23 mouse cellular contexts compared by ENCODE assay signal in genomic region chr19:4226779-4227178, GRCm38 (mm10). TPM values are rescaled to one million over a fixed set of nuclear protein-coding genes. Genes with fewer than 3 reads are reported as not detected.
DNase-seq lines count a peak whose midpoint lies in the region; ATAC-seq lines count a peak whose summit lies in the region.
"Had no signal": no experiment of that assay in that cellular context is flagged by ENCODE, and none has a peak within 500 bp of the region (broad histone marks: within the 10 kb centered on the region; RNA-seq: fewer than 3 reads in every experiment).

No protein-coding gene starts in this region.

- H3K36me3 ChIP-seq in neural tube, embryonic 12.5 days = no peaks in the 10 kb centered on the region
- H3K36me3 ChIP-seq in neural tube, embryonic 15.5 days = no peaks in the 10 kb centered on the region
- H3K36me3 ChIP-seq: G1E; heart, embryonic 12.5 days; hindbrain, embryonic 15.5 days had no signal

- 0 out of 2 replicates have a peak, but pooled peaks cover 6% of the 10 kb centered on the region for H3K4me1 ChIP-seq in neural tube, embryonic 12.5 days
- peaks cover 12% of the 10 kb centered on the region for H3K4me1 ChIP-seq in neural tube, embryonic 15.5 days

- peak; percentile 20 for DNase-seq in thymus, postnatal 4 days
- DNase-seq in thymus, adult 18-20 months = no peak
- DNase-seq in naive thymus-derived CD4-positive, alpha-beta T cell, adult 2 months (ENCODE audit: low read depth) = peak; percentile 47
- no peak for DNase-seq in c-Kit-positive CD71-positive TER-119-positive erythroid progenitor cells, embryonic 14.5 days (ENCODE audit: low spot score)
- DNase-seq in right cerebral cortex, postnatal 25 days = no peak
- DNase-seq: adrenal gland, postnatal 10 days; cerebellum, adult 18-20 months; cerebellum, postnatal 10 days; forebrain, postnatal 0 days; gastrocnemius, postnatal 14 days; heart, postnatal 36 days had no signal

- 0 out of 2 replicates have a peak overlapping the region, but pooled peaks have one; percentile 8 for H3K9ac ChIP-seq in neural tube, embryonic 12.5 days
- H3K9ac ChIP-seq in neural tube, embryonic 15.5 days (replicated peaks) = no peak overlapping the region
- H3K9ac ChIP-seq: forebrain, embryonic 13.5 days; forebrain, postnatal 0 days; heart, embryonic 12.5 days; hindbrain, embryonic 15.5 days had no signal

- 87% methylated on average over 7 of the region's 7 CpGs for WGBS in neural tube, embryonic 12.5 days
- WGBS in neural tube, embryonic 15.5 days = 92% methylated on average over 7 of the region's 7 CpGs

- no peak for ATAC-seq in neural tube, embryonic 12.5 days (ENCODE audit: low FRiP score, low read depth)
- ATAC-seq in neural tube, embryonic 15.5 days (ENCODE audit: low FRiP score) = no peak
- ATAC-seq: CD4-positive, CD25-positive, alpha-beta regulatory T cell, adult 4 months; forebrain, embryonic 13.5 days; forebrain, postnatal 0 days had no signal

- no peaks in the 10 kb centered on the region for H3K9me3 ChIP-seq in neural tube, embryonic 12.5 days
- no peaks in the 10 kb centered on the region for H3K9me3 ChIP-seq in neural tube, embryonic 15.5 days (replicated peaks)
- H3K9me3 ChIP-seq: embryonic facial prominence, embryonic 10.5 days; forebrain, embryonic 13.5 days; G1E; heart, embryonic 12.5 days; hindbrain, embryonic 15.5 days had no signal

- H3K27me3 ChIP-seq in neural tube, embryonic 12.5 days (replicated peaks) = peaks cover 9% of the 10 kb centered on the region
- H3K27me3 ChIP-seq in neural tube, embryonic 15.5 days (replicated peaks) = peaks cover 24% of the 10 kb centered on the region

- H3K4me3 ChIP-seq in neural tube, embryonic 12.5 days = no peak overlapping the region
- H3K4me3 ChIP-seq in neural tube, embryonic 15.5 days (replicated peaks) = no peak overlapping the region
- H3K4me3 ChIP-seq: embryonic facial prominence, embryonic 10.5 days; forebrain, embryonic 13.5 days; heart, embryonic 12.5 days; hindbrain, embryonic 15.5 days had no signal

- H3K4me2 ChIP-seq in neural tube, embryonic 12.5 days (replicated peaks) = no peak overlapping the region
- H3K4me2 ChIP-seq in neural tube, embryonic 15.5 days = no peak overlapping the region
- H3K4me2 ChIP-seq: forebrain, embryonic 13.5 days; heart, embryonic 12.5 days; hindbrain, embryonic 15.5 days had no signal

- no peak overlapping the region for H3K27ac ChIP-seq in neural tube, embryonic 12.5 days
- H3K27ac ChIP-seq in neural tube, embryonic 15.5 days (replicated peaks) = no peak overlapping the region
- H3K27ac ChIP-seq: embryonic facial prominence, embryonic 10.5 days; forebrain, embryonic 13.5 days; hindbrain, embryonic 15.5 days had no signal

RNA-seq across cellular contexts. Expression of gene Pold4, which starts 4.9 kb away (rescaled TPM):
- 18.7 and 19.8 TPM in 2 replicates for polyA plus RNA-seq in neural tube, embryonic 12.5 days (2016; fragmentation: Nextera tagmentation; extraction: Ambion mirVana)
- polyA plus RNA-seq in neural tube, embryonic 15.5 days (2015; fragmentation: Nextera tagmentation; extraction: Ambion mirVana) = 24.7 and 28.0 TPM in 2 replicates

RNA-seq across cellular contexts. Expression of gene AC109138.7, which starts 12.6 kb away (rescaled TPM):
- polyA plus RNA-seq in neural tube, embryonic 12.5 days (2016; fragmentation: Nextera tagmentation; extraction: Ambion mirVana) = not detected in 2 replicates
- not detected in 2 replicates for polyA plus RNA-seq in neural tube, embryonic 15.5 days (2015; fragmentation: Nextera tagmentation; extraction: Ambion mirVana)
- polyA plus RNA-seq: CD4-positive, CD25-positive, alpha-beta regulatory T cell, adult 4 months; embryonic facial prominence, embryonic 10.5 days; embryonic facial prominence, embryonic 14.5 days; forebrain, embryonic 13.5 days; forebrain, postnatal 0 days; gonadal fat pad, adult 2 months; heart, embryonic 12.5 days; heart, embryonic 16.5 days; hindbrain, embryonic 11.5 days; hindbrain, embryonic 15.5 days had no signal

RNA-seq across cellular contexts. Expression of gene Clcf1, which starts 12.7 kb away (rescaled TPM):
- polyA plus RNA-seq in neural tube, embryonic 12.5 days (2016; fragmentation: Nextera tagmentation; extraction: Ambion mirVana) = 0.87 and 0.95 TPM in 2 replicates
- 0.78 and 2.2 TPM in 2 replicates for polyA plus RNA-seq in neural tube, embryonic 15.5 days (2015; fragmentation: Nextera tagmentation; extraction: Ambion mirVana)
- polyA plus RNA-seq: G1E had no signal

RNA-seq across cellular contexts. Expression of gene Rad9a, which starts 25.3 kb away (rescaled TPM):
- polyA plus RNA-seq in neural tube, embryonic 12.5 days (2016; fragmentation: Nextera tagmentation; extraction: Ambion mirVana) = 25.9 and 34.0 TPM in 2 replicates
- 24.3 and 27.2 TPM in 2 replicates for polyA plus RNA-seq in neural tube, embryonic 15.5 days (2015; fragmentation: Nextera tagmentation; extraction: Ambion mirVana)

RNA-seq across cellular contexts. Expression of gene Ppp1ca, which starts 34.9 kb away (rescaled TPM):
- polyA plus RNA-seq in neural tube, embryonic 12.5 days (2016; fragmentation: Nextera tagmentation; extraction: Ambion mirVana) = 753 and 767 TPM in 2 replicates
- 589 and 681 TPM in 2 replicates for polyA plus RNA-seq in neural tube, embryonic 15.5 days (2015; fragmentation: Nextera tagmentation; extraction: Ambion mirVana)

Comparison
In these comparisons a context has a peak if more than half of its experiments do, and no peak if none do; other contexts are left out.
1. DNase-seq: peak in thymus, postnatal 4 days (single experiment) and naive thymus-derived CD4-positive, alpha-beta T cell, adult 2 months (single experiment); none in thymus, adult 18-20 months (0 of 2), c-Kit-positive CD71-positive TER-119-positive erythroid progenitor cells, embryonic 14.5 days (single experiment) and right cerebral cortex, postnatal 25 days (single experiment).